Mouse (Mus musculus) thymus, postnatal 10 days (tissue): ENCODE data around the gene Rnf20.

ENCODE experiments used
- DNase-seq, 2 experiments: peaks; one replicate each; pipeline ENCODE4 v3.0.0; 2021; ENCODE audit warnings: low spot score in 2 of 2

Rnf20 gene

DNA sequence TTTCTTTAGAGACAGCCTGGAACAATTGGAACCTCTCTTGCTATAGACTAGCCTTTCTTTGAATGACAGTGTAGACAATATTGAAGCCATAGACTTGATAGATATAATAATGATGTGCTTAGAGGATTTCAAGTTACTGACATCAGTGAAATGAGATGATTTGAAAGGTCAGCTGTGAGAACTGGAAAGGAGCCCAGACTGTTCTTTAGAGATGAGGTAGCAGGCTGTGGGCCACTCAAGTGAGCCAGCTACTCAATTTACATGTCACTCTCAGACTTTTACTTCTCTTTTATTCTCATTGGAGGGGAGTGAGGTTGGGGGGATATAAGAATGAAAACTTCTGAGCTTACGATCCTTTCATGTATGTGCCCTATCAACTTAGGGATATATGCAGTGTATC, 27.6 kb downstream of the Rnf20 start:
- no peak for DNase-seq

DNA sequence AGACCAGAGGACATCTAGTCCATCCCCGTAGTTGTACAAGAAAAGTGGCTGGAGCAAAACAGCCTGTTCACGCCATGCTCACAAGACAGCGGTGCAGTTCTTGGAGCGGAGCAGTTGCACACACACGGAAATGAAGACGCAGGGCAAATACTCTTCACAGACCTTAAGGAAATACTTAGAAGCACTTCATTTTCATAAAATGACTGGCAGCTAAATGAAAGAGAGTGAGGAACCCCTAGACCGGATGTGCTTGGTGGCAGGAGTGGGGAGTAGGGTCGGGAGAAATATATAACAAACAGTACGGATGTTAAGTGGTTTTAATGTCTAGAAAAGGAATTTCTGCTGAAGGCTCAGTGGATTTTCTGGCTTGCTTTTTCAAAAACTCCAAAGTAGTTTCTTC, 29.9 kb downstream of the Rnf20 start:
- no peak for DNase-seq

DNA sequence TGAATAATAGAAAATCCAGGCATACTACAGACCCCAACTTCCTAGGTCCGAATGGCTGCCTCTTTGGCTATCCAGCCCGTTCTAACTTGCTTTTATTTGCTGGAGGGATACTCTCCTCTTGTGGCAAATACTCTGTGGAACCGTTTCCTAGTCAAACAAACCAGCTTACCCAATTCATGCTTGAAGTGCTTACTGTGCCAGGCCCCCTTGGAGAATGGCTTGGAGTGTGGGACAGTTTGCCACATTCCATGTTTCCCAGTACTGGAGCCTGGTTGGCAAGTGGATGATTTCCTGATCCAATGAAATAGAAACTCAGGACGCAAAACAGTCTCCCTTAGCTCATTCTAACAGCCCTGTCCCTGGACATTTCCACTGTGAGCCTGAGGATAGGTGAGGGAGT, 30.4 kb downstream of the Rnf20 start:
- no peak for DNase-seq

DNA sequence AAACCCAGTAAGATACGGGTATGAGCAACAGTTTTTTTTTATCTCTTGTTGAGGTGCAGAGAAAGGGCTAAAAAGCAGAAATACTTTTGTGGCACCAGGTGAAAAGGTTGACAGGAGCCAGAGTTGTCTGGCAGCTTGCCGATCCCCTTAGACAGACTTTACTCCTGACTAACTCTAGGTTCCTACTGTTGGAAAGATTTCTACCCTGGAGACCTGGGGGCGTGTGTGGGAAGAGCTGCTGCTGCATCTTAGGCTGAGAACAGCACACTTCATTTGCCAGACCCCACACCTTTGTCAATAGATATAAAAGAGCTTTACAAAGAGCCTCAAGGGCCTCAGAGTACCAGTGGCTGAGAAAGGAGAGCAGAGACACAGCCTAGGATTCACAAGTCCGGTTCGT, 33.0 kb downstream of the Rnf20 start:
- no peak for DNase-seq

DNA sequence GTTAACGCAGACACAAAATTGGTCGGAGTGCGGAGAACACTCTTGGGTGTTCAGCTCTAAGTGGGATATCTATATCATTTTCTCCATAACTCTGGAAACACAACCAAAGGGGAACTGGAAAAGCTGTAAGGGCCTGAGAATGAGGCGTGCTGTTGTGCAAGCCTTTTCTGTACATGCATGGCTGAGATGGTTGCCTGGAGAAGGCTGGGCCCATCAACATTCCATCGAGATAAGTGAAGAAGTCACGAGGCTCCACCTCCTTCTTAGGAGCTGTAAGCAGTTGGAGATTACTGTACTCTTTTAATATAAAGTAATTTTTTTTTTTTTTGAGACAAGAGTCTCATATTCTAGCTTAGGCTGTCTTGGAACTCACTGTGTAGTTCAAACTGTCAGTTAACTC, 44.3 kb downstream of the Rnf20 start:
- DNase-seq, result no peak

DNA sequence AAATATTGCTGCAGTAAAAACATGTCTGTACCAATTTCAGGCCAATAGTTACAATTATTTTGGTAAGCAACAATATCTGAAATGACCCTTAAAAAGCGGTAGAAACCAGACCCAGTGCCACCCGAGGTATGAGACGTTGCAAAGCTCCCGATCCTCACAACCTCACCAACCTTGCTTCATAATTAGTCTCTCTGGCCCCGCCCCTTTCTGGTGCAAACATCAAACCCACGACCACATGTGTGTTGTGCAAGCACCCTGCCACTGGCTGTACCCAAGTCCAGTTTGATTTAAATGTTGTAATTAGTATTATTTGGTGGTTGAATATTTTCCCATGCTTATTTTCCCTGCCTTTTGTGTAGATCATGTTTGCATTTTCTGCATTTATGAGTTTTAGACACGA, 45.0 kb downstream of the Rnf20 start:
- no peak for DNase-seq

DNA sequence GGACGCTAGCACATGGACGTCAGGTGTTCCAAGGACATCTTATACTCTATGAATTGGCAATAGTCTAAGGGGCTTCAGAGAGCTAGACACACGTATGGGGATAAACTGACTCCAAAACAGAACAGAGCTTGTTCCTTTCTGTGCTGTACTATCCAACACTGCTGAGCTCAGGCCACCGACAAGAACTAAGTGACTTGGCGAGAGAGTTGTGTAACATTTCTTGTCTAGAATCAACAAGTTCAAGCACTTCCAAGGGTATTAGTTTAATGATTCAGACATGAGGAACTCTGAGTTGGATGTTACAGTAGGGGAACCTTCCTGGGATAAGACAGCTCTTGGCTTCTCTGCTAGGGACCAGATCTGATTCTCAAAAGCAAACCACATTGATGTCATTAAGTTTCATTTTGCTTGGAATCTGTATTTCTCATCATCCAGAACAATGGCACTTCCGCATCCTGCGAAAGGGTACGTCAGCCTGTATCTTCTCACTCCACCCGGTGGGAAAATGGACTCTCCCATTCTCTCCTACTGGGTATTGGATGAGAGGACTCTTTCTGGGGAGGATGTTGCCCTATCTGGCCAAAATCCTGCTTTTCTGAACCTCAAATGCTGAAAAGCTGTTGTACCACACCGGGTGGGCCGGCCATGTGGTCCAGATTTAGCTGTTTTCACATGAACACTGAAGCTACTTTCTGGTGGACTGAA, 48.5 kb downstream of the Rnf20 start:
- DNase-seq, result no peak

DNA sequence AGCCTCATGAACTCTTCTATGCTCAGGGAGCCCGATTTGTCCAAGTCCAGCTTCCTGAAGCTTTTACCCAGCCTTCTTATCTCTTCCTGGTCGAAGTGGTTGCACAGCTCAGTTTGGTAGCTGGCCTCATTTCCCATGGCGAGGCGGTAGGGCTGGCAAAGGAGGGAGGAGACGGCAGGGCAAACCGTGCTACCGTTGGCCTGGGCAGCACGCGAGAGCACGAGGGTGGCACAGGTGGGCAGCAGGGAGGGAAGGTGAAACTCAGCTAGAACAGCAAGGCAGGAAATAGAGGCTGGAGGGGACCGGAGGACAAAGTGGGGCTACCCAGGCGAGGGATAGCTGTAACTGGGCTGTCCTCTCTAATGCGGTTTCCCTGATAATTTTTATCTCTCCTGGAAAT, 50.0 kb downstream of the Rnf20 start, which contains the start of gene Ppp3r2:
Gene Ppp3r2, minus strand, starts transcription at position 213 of the 400 bp plus-strand sequence.
- DNase-seq, result no peak

DNA sequence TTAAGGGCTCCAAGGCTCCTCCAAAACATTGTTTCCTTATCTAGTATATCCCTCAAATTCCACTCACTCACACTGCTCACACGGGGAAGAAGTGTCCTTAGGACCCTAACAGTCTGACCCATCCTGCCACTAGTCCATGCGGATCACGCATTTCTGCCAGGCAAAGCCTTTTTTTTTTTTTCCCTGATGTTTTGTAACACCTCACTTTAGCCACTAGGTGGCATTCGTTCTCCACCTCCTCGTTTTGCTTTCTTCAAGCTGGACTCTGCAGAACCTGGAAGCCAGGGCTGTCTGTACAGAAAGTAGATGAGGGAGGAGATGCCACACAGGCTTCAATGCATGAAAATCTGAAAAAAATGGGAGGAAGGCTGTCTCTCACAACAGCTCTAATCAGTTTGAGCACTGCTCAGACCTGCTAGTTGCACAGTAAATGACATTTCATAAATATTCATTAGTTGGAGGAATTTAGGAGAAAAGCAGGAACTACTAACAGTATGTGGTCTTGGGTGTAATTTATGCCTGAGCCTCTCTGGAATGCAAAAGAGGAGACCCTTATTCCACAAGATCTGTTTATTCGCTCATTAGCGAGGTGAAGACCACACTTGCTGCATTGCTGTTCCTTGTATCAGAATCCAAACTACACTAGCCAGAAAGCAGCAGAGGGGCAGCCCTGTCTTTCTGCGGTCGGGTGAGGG, 56.9 kb downstream of the Rnf20 start:
- DNase-seq, result peak in 1 of 2 experiments; percentile 15

DNA sequence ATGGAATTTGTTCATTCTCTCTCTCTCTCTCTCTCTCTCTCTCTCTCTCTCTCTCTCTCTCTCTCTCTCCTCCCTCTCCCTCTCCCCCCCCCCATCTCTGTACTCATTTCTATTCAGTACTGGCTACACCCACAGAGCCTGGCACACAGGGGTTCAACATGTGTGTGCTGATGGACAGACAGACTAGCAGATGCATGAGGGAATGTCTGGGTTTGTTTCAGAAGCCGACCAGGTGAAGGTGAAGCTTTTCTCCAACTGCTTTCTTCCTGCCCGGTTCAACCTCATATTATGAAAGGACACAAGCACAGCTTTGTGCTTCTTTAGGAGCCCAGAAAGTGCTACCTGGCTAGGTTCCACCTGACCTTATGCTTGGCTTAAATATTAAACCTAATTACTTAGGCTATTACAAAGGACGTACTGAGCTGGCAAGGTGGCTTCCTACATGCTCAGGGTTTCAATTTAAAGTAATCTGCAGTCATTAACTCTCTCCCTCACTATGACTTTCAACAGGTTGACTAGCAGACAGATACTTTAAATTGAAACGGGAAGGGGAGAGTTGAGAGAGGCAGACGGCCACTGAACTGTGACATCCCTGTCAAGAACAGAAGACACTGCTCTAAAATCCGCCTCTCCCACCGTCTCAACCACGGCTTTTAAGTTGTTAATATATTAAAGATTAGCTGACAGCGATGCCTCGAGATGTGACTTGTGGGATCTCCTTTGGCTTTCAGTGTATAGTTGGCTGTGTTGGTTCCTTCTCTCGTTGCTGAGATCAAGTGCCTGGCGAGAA, 59.8 kb downstream of the Rnf20 start:
- no peak for DNase-seq
